Mouse (Mus musculus) intestine, embryonic 14.5 days (tissue): ENCODE results near the gene Nr2e1. TPM values are rescaled to one million over a fixed set of nuclear protein-coding genes. Genes with fewer than 3 reads are reported as not detected.
A peak's percentile ranks its signal among the peaks of the same experiment; 100 is the strongest.

Experiments
- ATAC-seq: fragments of 200-750 bp; cut with Nextera tagmentation; replicated peaks from 2 replicates; pipeline ENCODE4 v1.8.0; 2017; ENCODE audit warnings: low read depth, moderate number of reproducible peaks, moderate TSS enrichment, moderate library complexity; ENCODE audit not compliant: low FRiP score, low TSS enrichment
- DNase-seq: peaks from one replicate; pipeline ENCODE4 v3.0.0-alpha.2; 2018; ENCODE audit warnings: low spot score
- H3K27ac ChIP-seq: fragments of 300-500 bp; sonication (generic); 2 replicates; pipeline ENCODE4 v1.5.1; 2014; ENCODE audit warnings: low read depth, mild to moderate bottlenecking, control low read depth
- H3K27me3 ChIP-seq: fragments of 300-500 bp; sonication (generic); replicated peaks from 2 replicates; pipeline ENCODE4 v1.6.1; 2014; ENCODE audit warnings: low read length, control low read depth; ENCODE audit not compliant: control insufficient read depth, insufficient read depth
- H3K36me3 ChIP-seq: fragments of 300-500 bp; sonication (generic); 2 replicates; pipeline ENCODE4 v1.6.1; 2014; ENCODE audit warnings: low read length, control low read depth; ENCODE audit not compliant: control insufficient read depth, insufficient read depth
- H3K4me1 ChIP-seq: fragments of 300-500 bp; sonication (generic); replicated peaks from 2 replicates; pipeline ENCODE4 v1.6.1; 2014; ENCODE audit warnings: low read length, control low read depth, mixed read lengths; ENCODE audit not compliant: control insufficient read depth, insufficient read depth
- H3K4me2 ChIP-seq: fragments of 300-500 bp; sonication (generic); 2 replicates; pipeline ENCODE4 v1.6.1; 2014; ENCODE audit warnings: low read length
- H3K4me3 ChIP-seq: fragments of 300-500 bp; sonication (generic); 2 replicates; pipeline ENCODE4 v1.5.1; 2014; ENCODE audit warnings: low read depth, low read length, control low read depth, mixed read lengths
- H3K9ac ChIP-seq: fragments of 300-500 bp; sonication (generic); 2 replicates; pipeline ENCODE4 v1.6.1; 2014; ENCODE audit warnings: mild to moderate bottlenecking, low read length
- H3K9me3 ChIP-seq: fragments of 300-500 bp; sonication (generic); 2 replicates; pipeline ENCODE4 v1.6.1; 2016; ENCODE audit warnings: low read length, control low read depth; ENCODE audit not compliant: control insufficient read depth
- WGBS: fragments of 180-500 bp; shearing (Covaris S2); extraction: QIAGEN DNeasy Blood & Tissue Kit; methylation state at CpG from one replicate; pipeline ENCODE4 v1.1.7; 2014; 5-methylcytosine and 5-hydroxymethylcytosine counted together
- polyA plus RNA-seq: library from polyadenylated mRNA; unstranded; fragments of >200 nt; fragmentation: Nextera tagmentation; extraction: Ambion mirVana; gene quantifications from 2 replicates; pipeline ENCODE4 v1.2.1, GENCODE M21; 2014

The Nr2e1 gene
- polyA plus RNA-seq, 1 experiment from 2014 or later = not detected

DNA sequence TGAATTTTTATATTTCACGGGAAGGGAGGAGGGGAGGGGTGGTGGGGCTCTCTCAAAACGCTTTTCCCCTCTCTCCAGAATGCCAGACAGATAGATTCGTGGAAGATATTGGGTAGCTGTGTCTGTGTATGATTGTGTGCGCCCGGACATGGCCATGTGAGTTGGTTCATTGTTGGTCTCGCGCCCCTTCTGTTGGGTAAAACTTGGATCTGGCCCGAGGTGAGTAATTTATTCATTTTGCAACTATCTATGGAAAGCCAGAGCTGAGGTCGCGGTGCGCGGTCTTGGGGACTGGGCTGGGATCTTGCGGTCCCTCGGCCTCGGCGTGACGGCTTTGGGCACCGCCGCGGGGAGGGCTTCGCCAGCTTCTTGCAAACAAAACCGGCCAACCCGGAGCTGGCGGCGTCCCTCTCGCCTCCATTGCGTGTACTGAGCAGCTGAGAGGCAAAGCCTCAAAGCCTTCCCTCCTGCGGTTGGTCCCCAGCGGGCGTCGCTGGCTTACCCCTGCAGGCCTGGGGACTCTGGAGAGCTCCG, 537 bp upstream of the Nr2e1 start:
- Histone ChIP-seq H3K36me3 (no peaks in the 10 kb centered on the region), H3K9me3 (peaks cover 4% of the 10 kb centered on the region; the same call in 1 of the 2 replicates), H3K9ac (no peak overlapping the region), H3K4me2 (no peak overlapping the region), H3K4me1 (no peaks in the 10 kb centered on the region), H3K27me3 (peaks cover 98% of the 10 kb centered on the region), H3K27ac (no peak overlapping the region), H3K4me3 (no peak overlapping the region)
- no peak for DNase-seq
- no peak for ATAC-seq
- under 1% methylated on average over 32 of the region's 32 CpGs for WGBS

DNA sequence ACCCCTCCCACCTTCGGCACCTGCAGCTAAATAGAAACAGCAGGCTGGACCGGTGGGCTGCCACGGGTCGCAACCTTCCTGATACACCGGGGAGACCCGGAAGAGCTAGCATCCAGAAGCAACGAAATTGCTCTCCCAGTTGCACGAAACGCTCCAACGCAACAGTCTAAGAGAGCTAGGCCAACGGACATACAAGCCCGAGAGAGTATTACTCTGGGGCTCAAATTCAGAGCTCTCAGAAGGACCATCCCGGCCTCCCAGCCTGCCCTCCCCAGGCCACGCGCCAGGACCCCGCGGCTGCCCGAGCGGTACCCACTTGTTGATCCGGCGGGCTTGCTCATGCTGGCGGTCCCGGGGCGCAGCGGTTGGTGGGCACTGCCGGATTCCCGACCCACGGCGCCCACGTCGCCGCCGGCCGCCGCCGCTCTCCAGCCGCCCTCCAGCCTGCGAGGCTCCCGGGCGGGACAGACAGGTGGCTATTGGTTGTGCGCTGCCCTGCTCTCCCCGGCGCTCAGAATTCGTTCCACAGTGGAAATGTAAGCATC, 794 bp downstream of the Nr2e1 start:
- Histone ChIP-seq H3K9me3 (peaks cover 4% of the 10 kb centered on the region; the same call in 1 of the 2 replicates), H3K27me3 (peaks cover 99% of the 10 kb centered on the region), H3K4me2 (no peak overlapping the region), H3K36me3 (no peaks in the 10 kb centered on the region), H3K27ac (no peak overlapping the region), H3K4me1 (no peaks in the 10 kb centered on the region), H3K4me3 (no peak overlapping the region; the same call in 1 of the 2 replicates), H3K9ac (no peak overlapping the region)
- DNase-seq (no peak), ATAC-seq (no peak)
- under 1% methylated on average over 43 of the region's 44 CpGs for WGBS

DNA sequence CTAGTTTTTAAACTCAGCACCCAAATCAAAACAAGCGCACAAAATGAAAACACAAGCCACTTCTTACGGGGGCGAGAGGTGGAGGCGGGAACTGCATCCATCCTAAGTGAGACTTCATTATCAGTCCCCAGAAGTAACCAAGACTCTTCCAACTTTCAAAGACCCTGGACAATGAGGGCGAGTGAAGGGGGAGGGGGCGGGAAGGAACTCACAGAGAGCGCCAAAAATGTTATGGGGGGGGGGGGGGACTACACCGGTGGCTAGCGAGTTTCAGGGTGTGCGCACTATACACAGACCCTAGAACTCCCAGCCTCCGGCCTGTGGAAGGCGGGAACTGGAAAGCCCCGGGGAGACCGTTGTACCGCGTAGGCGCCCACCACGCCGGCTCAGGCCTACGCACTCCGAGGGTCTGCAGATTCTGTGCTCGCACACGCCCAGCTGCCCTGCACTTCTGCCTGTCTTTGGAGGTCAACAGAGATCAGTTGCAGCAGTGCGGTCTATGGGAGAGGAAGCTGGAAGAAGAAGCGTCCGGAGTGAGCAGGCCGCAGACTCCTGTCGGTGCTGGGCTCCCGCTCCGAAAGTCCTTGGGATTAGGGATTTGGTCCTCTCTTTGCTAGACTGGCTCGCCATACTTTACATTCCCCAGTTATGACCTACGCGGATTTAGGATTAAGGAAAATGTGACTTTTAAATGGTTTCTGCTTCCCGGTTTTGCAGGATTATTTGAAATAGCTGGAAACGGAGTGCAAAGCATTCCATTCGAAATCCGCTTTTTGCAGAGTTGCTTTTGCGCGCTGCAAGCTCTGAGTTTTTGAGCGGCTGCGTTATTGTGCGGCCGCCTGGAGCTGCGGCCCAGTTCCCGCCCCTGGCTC, 1.5 kb downstream of the Nr2e1 start:
- no peaks in the 10 kb centered on the region for H3K4me1 ChIP-seq

DNA sequence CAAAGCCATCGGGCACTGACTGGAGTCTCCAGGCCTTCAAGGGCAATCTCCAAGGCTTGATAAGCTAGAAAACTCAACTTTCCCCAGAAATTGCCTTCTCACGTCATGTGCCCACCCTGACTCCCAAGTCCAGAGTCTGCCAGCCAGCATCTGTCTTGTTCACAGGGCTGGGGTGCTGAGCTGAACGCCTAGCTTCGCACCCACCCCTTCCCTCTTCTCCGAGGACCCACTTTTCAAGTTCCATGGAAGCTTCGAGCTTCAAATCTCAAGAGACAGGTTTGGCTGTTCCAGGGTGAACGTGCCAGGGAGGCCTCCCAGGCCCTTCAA, 2.5 kb downstream of the Nr2e1 start:
- WGBS = under 1% methylated on average over 7 of the region's 7 CpGs
- Histone ChIP-seq H3K9me3 (no peaks in the 10 kb centered on the region), H3K27me3 (peaks cover 100% of the 10 kb centered on the region), H3K4me2 (no peak overlapping the region), H3K36me3 (no peaks in the 10 kb centered on the region), H3K9ac (no peak overlapping the region), H3K4me1 (no peaks in the 10 kb centered on the region), H3K27ac (no peak overlapping the region), H3K4me3 (no peak overlapping the region)
- DNase-seq (peak; percentile 58), ATAC-seq (no peak)

More for the DNA sequence above, 1.5 kb downstream of the Nr2e1 start:
- under 1% methylated on average over 42 of the region's 45 CpGs for WGBS
- Histone ChIP-seq H3K4me2 (no peak overlapping the region), H3K9ac (no peak overlapping the region), H3K36me3 (no peaks in the 10 kb centered on the region), H3K9me3 (peaks cover 4% of the 10 kb centered on the region; the same call in 1 of the 2 replicates), H3K27me3 (peaks cover 100% of the 10 kb centered on the region), H3K4me3 (no peak overlapping the region), H3K27ac (no peak overlapping the region)
- no peak for ATAC-seq
- no peak for DNase-seq

DNA sequence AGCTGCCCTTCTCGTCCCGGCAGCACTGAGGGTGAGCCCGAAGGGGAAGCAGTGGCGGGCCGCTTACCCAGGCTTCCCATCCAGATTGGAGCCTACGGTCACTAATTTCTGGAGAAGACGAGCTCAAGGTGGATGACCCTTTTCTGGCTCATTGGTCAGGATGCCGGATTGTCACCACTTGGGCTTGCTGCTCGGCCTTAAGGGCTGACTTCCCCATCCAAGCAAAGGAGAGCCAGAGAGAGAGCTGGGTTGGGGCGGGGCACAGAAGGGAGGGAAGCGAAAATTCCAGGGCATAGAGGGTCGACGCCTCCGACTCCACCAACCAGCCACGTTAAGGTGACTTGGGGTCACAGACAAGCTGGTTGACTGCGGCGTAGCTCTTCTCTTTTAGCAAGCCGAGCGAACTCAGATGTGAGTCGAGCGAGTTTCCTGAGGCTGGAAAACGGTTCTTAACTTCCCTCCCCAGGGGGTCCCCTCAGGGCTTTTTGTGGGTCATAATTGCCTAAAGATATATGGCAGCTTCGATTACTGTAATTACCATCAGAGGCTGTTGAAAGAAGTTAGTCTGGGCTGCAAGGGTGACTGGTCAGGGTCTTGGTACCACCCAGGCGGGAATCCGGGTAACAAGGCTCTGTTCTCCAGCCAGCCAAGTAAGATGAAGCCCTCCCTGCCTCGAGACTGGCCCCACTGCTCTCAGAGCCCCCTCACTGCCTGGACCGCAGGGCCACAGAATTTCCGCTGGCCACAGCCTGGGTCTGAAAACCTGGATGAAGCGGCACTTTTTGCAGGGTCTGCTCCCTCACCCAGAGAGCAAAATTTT, 3.1 kb downstream of the Nr2e1 start:
- ATAC-seq = no peak
- under 1% methylated on average over 29 of the region's 29 CpGs for WGBS

DNA sequence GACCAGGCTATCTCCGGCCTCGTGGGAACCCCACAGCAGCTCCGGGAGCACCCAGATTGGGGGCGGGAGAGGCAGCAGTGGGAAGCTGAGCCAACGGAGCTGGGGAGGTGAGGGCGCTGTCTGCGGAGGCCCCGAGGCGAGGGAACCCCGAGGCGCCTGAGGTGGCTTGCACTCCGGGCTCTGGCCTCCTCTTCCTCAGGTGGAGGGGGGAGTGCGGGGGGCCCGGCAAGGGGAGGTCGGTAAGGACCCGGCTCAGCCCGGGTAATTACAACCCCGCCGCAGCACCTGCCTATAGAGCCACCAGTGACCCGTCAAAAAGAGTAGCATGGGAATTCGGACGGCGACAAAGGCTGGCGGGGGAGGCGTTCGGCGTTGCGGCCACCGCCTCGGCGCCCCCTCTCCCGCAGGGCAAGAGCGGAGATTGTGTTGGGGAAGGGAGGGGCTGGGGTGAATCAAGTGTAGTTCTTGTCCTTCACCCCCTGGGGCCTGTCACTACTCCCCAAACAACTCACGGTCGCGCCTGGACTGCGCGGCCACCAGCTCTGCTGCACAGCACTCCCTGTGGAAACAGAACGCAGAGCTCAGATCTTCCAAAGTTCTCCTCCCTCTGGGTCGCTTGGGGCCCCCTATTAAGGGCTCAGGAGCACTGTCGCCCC, 3.8 kb downstream of the Nr2e1 start:
- Histone ChIP-seq H3K4me1 (no peaks in the 10 kb centered on the region), H3K36me3 (no peaks in the 10 kb centered on the region), H3K9me3 (no peaks in the 10 kb centered on the region), H3K4me2 (no peak overlapping the region), H3K27ac (no peak overlapping the region), H3K27me3 (peaks cover 100% of the 10 kb centered on the region), H3K4me3 (no peak overlapping the region), H3K9ac (no peak overlapping the region)
- under 1% methylated on average over 36 of the region's 41 CpGs for WGBS
- no peak for DNase-seq
- 0 out of 2 replicates have a peak, but pooled peaks have one; percentile 48 for ATAC-seq

More for the DNA sequence above, 3.1 kb downstream of the Nr2e1 start:
- H3K4me3 ChIP-seq = no peak overlapping the region
- no peaks in the 10 kb centered on the region for H3K4me1 ChIP-seq
- no peak for DNase-seq
- H3K36me3 ChIP-seq = no peaks in the 10 kb centered on the region
- H3K9me3 ChIP-seq = no peaks in the 10 kb centered on the region
- H3K27ac ChIP-seq = no peak overlapping the region
- peaks cover 100% of the 10 kb centered on the region for H3K27me3 ChIP-seq
- no peak overlapping the region for H3K9ac ChIP-seq
- no peak overlapping the region for H3K4me2 ChIP-seq

DNA sequence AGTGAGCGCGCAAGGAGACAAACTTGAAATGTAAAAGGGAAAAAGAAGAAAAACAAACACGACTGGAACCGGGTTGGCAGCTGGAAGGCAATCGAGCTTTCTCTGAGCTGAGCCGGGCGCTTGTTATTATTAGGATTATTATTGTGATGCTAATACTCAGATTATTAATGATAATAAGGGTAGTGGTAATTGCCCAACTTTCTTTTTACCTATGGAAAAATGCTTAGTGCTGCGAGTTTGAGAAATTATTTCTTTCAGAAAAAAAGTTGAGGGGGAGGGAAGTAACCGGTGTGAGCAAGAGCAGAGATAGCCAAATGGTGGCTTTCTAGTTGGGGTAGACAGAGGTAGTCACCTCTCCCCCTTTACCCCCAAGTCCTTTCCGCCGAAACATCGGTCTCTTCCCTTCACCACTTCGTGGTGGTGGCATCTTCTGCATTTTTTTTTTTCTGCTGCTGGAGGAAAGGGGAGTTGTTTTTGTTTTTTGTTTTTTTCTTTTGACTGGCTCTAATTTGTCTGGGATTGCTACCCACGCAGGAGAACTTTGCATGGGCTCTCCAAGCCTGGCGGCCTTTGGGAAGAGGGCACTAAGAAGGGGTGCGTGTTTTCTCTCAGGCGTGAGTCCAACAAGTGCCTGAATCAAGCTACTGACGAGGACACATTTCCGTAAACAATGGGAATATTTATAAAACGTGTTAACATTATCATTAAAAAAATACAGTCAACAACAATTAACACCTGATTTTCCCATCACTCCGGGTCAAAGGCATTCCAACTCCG, 4.5 kb downstream of the Nr2e1 start:
- ATAC-seq = no peak
- Histone ChIP-seq H3K4me2 (no peak overlapping the region), H3K4me3 (no peak overlapping the region; the same call in 1 of the 2 replicates), H3K9ac (no peak overlapping the region), H3K9me3 (no peaks in the 10 kb centered on the region), H3K27me3 (peaks cover 100% of the 10 kb centered on the region), H3K36me3 (no peaks in the 10 kb centered on the region), H3K4me1 (no peaks in the 10 kb centered on the region), H3K27ac (no peak overlapping the region)
- DNase-seq = peak; percentile 53
- WGBS = 1% methylated on average over 22 of the region's 22 CpGs
